Mouse (Mus musculus) embryonic facial prominence, embryonic 12.5 days (tissue): ENCODE measurements around the gene Ms4a3. TPM values are rescaled to one million over a fixed set of nuclear protein-coding genes. Genes with fewer than 3 reads are reported as not detected.

Experiments used
- ATAC-seq: fragments of 200-750 bp; cut with Nextera tagmentation; 2 replicates; pipeline ENCODE4 v1.8.0; 2017; ENCODE audit not compliant: insufficient number of reproducible peaks, insufficient read depth, low FRiP score, low TSS enrichment
- H3K27ac ChIP-seq: fragments of 300-500 bp; sonication (generic); 2 replicates; pipeline ENCODE4 v1.5.1; 2016; ENCODE audit warnings: mild to moderate bottlenecking
- H3K27me3 ChIP-seq: fragments of 300-500 bp; sonication (generic); 2 replicates; pipeline ENCODE4 v1.6.1; 2016; ENCODE audit warnings: mild to moderate bottlenecking, moderate library complexity
- H3K36me3 ChIP-seq: fragments of 300-500 bp; sonication (generic); 2 replicates; pipeline ENCODE4 v1.6.1; 2016; ENCODE audit warnings: mild to moderate bottlenecking
- H3K4me1 ChIP-seq: fragments of 300-500 bp; sonication (generic); 2 replicates; pipeline ENCODE4 v1.6.1; 2016
- H3K4me2 ChIP-seq: fragments of 300-500 bp; sonication (generic); replicated peaks from 2 replicates; pipeline ENCODE4 v1.6.1; 2016; ENCODE audit warnings: mild to moderate bottlenecking, moderate library complexity
- H3K4me3 ChIP-seq: fragments of 300-500 bp; sonication (generic); 2 replicates; pipeline ENCODE4 v1.5.1; 2016; ENCODE audit warnings: mild to moderate bottlenecking
- H3K9ac ChIP-seq: fragments of 300-500 bp; sonication (generic); 2 replicates; pipeline ENCODE4 v1.6.1; 2016; ENCODE audit warnings: mild to moderate bottlenecking, moderate library complexity
- H3K9me3 ChIP-seq: fragments of 300-500 bp; sonication (generic); 2 replicates; pipeline ENCODE4 v1.6.1; 2016; ENCODE audit warnings: mild to moderate bottlenecking, moderate library complexity
- WGBS: fragments of 180-500 bp; shearing (Covaris S2); methylation state at CpG from one replicate; pipeline ENCODE4 v1.1.7; 2016; 5-methylcytosine and 5-hydroxymethylcytosine counted together
- polyA plus RNA-seq: library from polyadenylated mRNA; unstranded; fragments of >200 nt; fragmentation: Nextera tagmentation; extraction: Ambion mirVana; gene quantifications from 2 replicates; pipeline ENCODE4 v1.2.1, GENCODE M21; 2016

The Ms4a3 gene
- polyA plus RNA-seq, 1 experiment from 2014 or later = not detected

- Histone ChIP-seq H3K4me3 (no peak overlapping the region), H3K9me3 (no peaks in the 10 kb centered on the region), H3K9ac (no peak overlapping the region), H3K27me3 (no peaks in the 10 kb centered on the region), H3K4me1 (no peaks in the 10 kb centered on the region), H3K27ac (no peak overlapping the region), H3K36me3 (no peaks in the 10 kb centered on the region), H3K4me2 (no peak overlapping the region)
- ATAC-seq = no peak
These were observed 22.7 kb downstream of the Ms4a3 start for GRCm38 (mm10) chr19:11617983-11618382.

GRCm38 (mm10) chr19:11614805-11615204, 25.8 kb downstream of the Ms4a3 start:
- no peak overlapping the region for H3K4me2 ChIP-seq
- H3K27ac ChIP-seq = no peak overlapping the region
- H3K9me3 ChIP-seq = no peaks in the 10 kb centered on the region
- WGBS = 63% methylated on average over 2 of the region's 2 CpGs
- H3K4me1 ChIP-seq = no peaks in the 10 kb centered on the region
- no peaks in the 10 kb centered on the region for H3K36me3 ChIP-seq
- no peak overlapping the region for H3K4me3 ChIP-seq
- no peaks in the 10 kb centered on the region for H3K27me3 ChIP-seq
- no peak overlapping the region for H3K9ac ChIP-seq
- ATAC-seq = no peak

GRCm38 (mm10) chr19:11613776-11614443, 26.7 kb downstream of the Ms4a3 start:
- Histone ChIP-seq H3K36me3 (no peaks in the 10 kb centered on the region), H3K27me3 (no peaks in the 10 kb centered on the region), H3K4me3 (no peak overlapping the region), H3K9ac (no peak overlapping the region), H3K4me2 (no peak overlapping the region), H3K9me3 (no peaks in the 10 kb centered on the region), H3K4me1 (no peaks in the 10 kb centered on the region), H3K27ac (no peak overlapping the region)
- no peak for ATAC-seq
- WGBS = 78% methylated on average over 8 of the region's 8 CpGs

- Histone ChIP-seq H3K4me2 (no peak overlapping the region), H3K36me3 (no peaks in the 10 kb centered on the region), H3K4me1 (no peaks in the 10 kb centered on the region), H3K9me3 (no peaks in the 10 kb centered on the region), H3K4me3 (no peak overlapping the region), H3K27ac (no peak overlapping the region), H3K27me3 (no peaks in the 10 kb centered on the region), H3K9ac (no peak overlapping the region)
- ATAC-seq = no peak
- WGBS = 97% methylated on average over 1 of the region's 1 CpGs
These were observed 27.6 kb downstream of the Ms4a3 start for GRCm38 (mm10) chr19:11613084-11613483.

GRCm38 (mm10) chr19:11612293-11612692, 28.4 kb downstream of the Ms4a3 start:
- H3K9me3 ChIP-seq = no peaks in the 10 kb centered on the region
- ATAC-seq = no peak
- no peaks in the 10 kb centered on the region for H3K4me1 ChIP-seq
- H3K36me3 ChIP-seq = no peaks in the 10 kb centered on the region
- 58% methylated on average over 2 of the region's 2 CpGs for WGBS
- H3K4me3 ChIP-seq = no peak overlapping the region
- no peaks in the 10 kb centered on the region for H3K27me3 ChIP-seq
- H3K9ac ChIP-seq = no peak overlapping the region
- H3K27ac ChIP-seq = no peak overlapping the region
- H3K4me2 ChIP-seq = no peak overlapping the region

GRCm38 (mm10) chr19:11611541-11611945, 29.1 kb downstream of the Ms4a3 start:
- H3K36me3 ChIP-seq = no peaks in the 10 kb centered on the region
- no peak for ATAC-seq
- WGBS = 28% methylated on average over 6 of the region's 6 CpGs

GRCm38 (mm10) chr19:11608172-11608571, 32.5 kb downstream of the Ms4a3 start:
- Histone ChIP-seq H3K27me3 (no peaks in the 10 kb centered on the region), H3K27ac (no peak overlapping the region), H3K36me3 (no peaks in the 10 kb centered on the region), H3K9ac (no peak overlapping the region), H3K4me2 (no peak overlapping the region), H3K4me3 (no peak overlapping the region), H3K9me3 (no peaks in the 10 kb centered on the region), H3K4me1 (no peaks in the 10 kb centered on the region)
- no peak for ATAC-seq
- 18% methylated on average over 1 of the region's 1 CpGs for WGBS

More at GRCm38 (mm10) chr19:11611541-11611945, 29.1 kb downstream of the Ms4a3 start:
- H3K27ac ChIP-seq = no peak overlapping the region
- H3K4me2 ChIP-seq = no peak overlapping the region
- no peaks in the 10 kb centered on the region for H3K27me3 ChIP-seq
- no peak overlapping the region for H3K4me3 ChIP-seq
- H3K4me1 ChIP-seq = no peaks in the 10 kb centered on the region
- H3K9me3 ChIP-seq = no peaks in the 10 kb centered on the region
- no peak overlapping the region for H3K9ac ChIP-seq

- H3K27me3 ChIP-seq = no peaks in the 10 kb centered on the region
- H3K4me2 ChIP-seq = no peak within 1 kb of the TSS
- no peak for ATAC-seq
- no peak within 1 kb of the TSS for H3K27ac ChIP-seq
- H3K9me3 ChIP-seq = no peaks in the 10 kb centered on the region
- H3K4me1 ChIP-seq = no peaks in the 10 kb centered on the region
- H3K36me3 ChIP-seq = no peaks in the 10 kb centered on the region
- 91% methylated on average over 2 of the region's 2 CpGs for WGBS
- H3K9ac ChIP-seq = no peak within 1 kb of the TSS
- H3K4me3 ChIP-seq = no peak within 1 kb of the TSS
These were observed 36.0 kb downstream of the Ms4a3 start, which contains the start of gene Ms4a6d for GRCm38 (mm10) chr19:11604603-11605002. Ms4a6d (minus strand) TSS chr19:11604849.

GRCm38 (mm10) chr19:11602026-11602425, 38.6 kb downstream of the Ms4a3 start:
- Histone ChIP-seq H3K9me3 (no peaks in the 10 kb centered on the region), H3K27me3 (no peaks in the 10 kb centered on the region), H3K4me3 (no peak overlapping the region), H3K9ac (no peak overlapping the region), H3K27ac (no peak overlapping the region), H3K36me3 (no peaks in the 10 kb centered on the region), H3K4me2 (no peak overlapping the region), H3K4me1 (no peaks in the 10 kb centered on the region)
- no peak for ATAC-seq
- 88% methylated on average over 2 of the region's 2 CpGs for WGBS

GRCm38 (mm10) chr19:11601349-11601748, 39.3 kb downstream of the Ms4a3 start:
- Histone ChIP-seq H3K27me3 (no peaks in the 10 kb centered on the region), H3K9me3 (no peaks in the 10 kb centered on the region), H3K4me3 (no peak overlapping the region), H3K4me1 (no peaks in the 10 kb centered on the region), H3K9ac (no peak overlapping the region), H3K36me3 (no peaks in the 10 kb centered on the region), H3K27ac (no peak overlapping the region), H3K4me2 (no peak overlapping the region)
- no peak for ATAC-seq
- WGBS = 85% methylated on average over 3 of the region's 3 CpGs

- Histone ChIP-seq H3K9me3 (no peaks in the 10 kb centered on the region), H3K36me3 (no peaks in the 10 kb centered on the region), H3K4me1 (no peaks in the 10 kb centered on the region), H3K4me2 (no peak overlapping the region), H3K9ac (no peak overlapping the region), H3K27me3 (no peaks in the 10 kb centered on the region), H3K27ac (no peak overlapping the region), H3K4me3 (no peak overlapping the region)
- WGBS = 72% methylated on average over 2 of the region's 2 CpGs
- no peak for ATAC-seq
These were observed 50.7 kb downstream of the Ms4a3 start for GRCm38 (mm10) chr19:11589891-11590449.

- no peak overlapping the region for H3K9ac ChIP-seq
- no peaks in the 10 kb centered on the region for H3K36me3 ChIP-seq
- H3K4me2 ChIP-seq = no peak overlapping the region
- no peak overlapping the region for H3K4me3 ChIP-seq
- no peaks in the 10 kb centered on the region for H3K27me3 ChIP-seq
- ATAC-seq = no peak
- H3K4me1 ChIP-seq = no peaks in the 10 kb centered on the region
- no peak overlapping the region for H3K27ac ChIP-seq
- 73% methylated on average over 4 of the region's 4 CpGs for WGBS
- H3K9me3 ChIP-seq = no peaks in the 10 kb centered on the region
These were observed 51.4 kb downstream of the Ms4a3 start for GRCm38 (mm10) chr19:11589205-11589604.
